ENCODE assay signal across 2 mouse cellular contexts in the genomic region with DNA sequence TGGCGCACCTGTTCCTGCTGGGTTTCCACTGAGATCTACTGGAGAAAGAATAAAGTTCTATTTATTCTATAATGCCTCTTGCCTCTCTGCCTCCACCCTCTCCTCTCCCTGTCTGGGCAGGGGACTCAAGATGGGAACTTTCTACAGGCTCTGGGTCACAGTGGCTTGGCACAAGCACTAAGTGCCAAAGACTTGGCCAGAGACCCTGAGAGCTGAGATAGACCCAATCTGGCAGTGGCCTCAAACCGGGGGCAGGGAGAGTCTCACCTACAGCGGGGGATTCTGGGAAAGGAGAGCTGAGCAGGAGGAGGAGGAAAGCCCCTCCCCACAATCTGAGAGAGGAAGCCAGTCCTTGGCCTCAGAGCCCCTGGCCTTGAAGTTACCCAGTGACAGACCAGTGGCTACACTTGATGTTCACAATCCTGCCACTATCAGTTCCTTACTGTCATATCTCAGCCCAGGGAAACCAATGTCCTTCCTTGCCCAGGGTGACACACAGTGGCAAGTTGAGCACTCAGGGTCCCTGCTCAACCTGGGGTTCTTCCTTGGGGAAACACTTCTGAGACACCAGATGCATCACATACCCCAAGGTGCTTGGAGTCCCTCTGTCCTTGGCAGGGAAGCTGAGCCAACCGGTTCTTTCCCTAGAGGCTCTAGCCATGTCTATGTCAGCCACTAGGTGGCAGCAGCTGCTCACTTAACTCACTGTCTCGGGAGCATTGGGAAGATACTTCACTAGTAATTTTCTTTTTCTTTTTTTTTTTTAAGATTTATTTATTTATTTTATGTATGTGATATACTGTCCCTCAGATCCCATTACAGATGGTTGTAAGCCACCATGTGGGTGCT.
TF ChIP-seq lines count a peak whose summit lies in the region.

No protein-coding gene starts in this region.

TF ChIP-seq in MEL, 35 proteins besides CTCF, POLR2A, EP300 and RAD21 (continued from another document):
- no peak for TF ChIP-seq RCOR1 (IDR thresholded peaks at IDR 0.05; ENCODE audit: low read depth, low read length)
- TF ChIP-seq SIN3A (IDR thresholded peaks at IDR 0.05; ENCODE audit: low read length), result peak; percentile 72; the same call in 1 of the 2 replicates
- TF ChIP-seq E2F4 (IDR thresholded peaks at IDR 0.05; ENCODE audit: borderline replicate concordance, low read depth, low read length), result no peak
- TF ChIP-seq ETS1 (IDR thresholded peaks at IDR 0.05; ENCODE audit: low read depth, low read length), result no peak
- TF ChIP-seq MYB (IDR thresholded peaks at IDR 0.05; ENCODE audit: low read depth, low read length), result no peak
- TF ChIP-seq MXI1 (IDR thresholded peaks at IDR 0.05; ENCODE audit: low read depth, low read length), result no peak
- TF ChIP-seq CHD1 (IDR thresholded peaks at IDR 0.05; ENCODE audit: low read depth, low read length), result no peak
- 0 out of 2 replicates have a peak, but pooled peaks have one; percentile 32 for TF ChIP-seq POLR2AphosphoS2 (IDR thresholded peaks at IDR 0.05; ENCODE audit: low read length)
- TF ChIP-seq MAX (IDR thresholded peaks at IDR 0.05; ENCODE audit: low read length), result 0 out of 2 replicates have a peak, but pooled peaks have one; percentile 40
- no peak for TF ChIP-seq UBTF (IDR thresholded peaks at IDR 0.05; ENCODE audit: borderline replicate concordance, insufficient read depth, low read depth, low read length)
- peak; percentile 43; the same call in 1 of the 2 replicates for TF ChIP-seq MAZ (IDR thresholded peaks at IDR 0.05; ENCODE audit: low read depth, low read length)
- TF ChIP-seq HCFC1 (IDR thresholded peaks at IDR 0.05; ENCODE audit: low read depth, low read length), result no peak
- no peak for TF ChIP-seq JUND (IDR thresholded peaks at IDR 0.05; ENCODE audit: low read depth, low read length)
- TF ChIP-seq POLR2AphosphoS5 (IDR thresholded peaks at IDR 0.05; ENCODE audit: borderline replicate concordance, low read depth, low read length), result no peak
- TF ChIP-seq MYC (IDR thresholded peaks at IDR 0.05; ENCODE audit: low read depth, low read length), result no peak
- TF ChIP-seq MAFK (IDR thresholded peaks at IDR 0.05; ENCODE audit: borderline replicate concordance, low read depth, low read length), result no peak
- peak; percentile 87 for TF ChIP-seq ZNF384 (IDR thresholded peaks at IDR 0.05; ENCODE audit: low read depth, low read length)
- TF ChIP-seq USF2 (IDR thresholded peaks at IDR 0.05; ENCODE audit: borderline replicate concordance in 1 of 2, insufficient read depth in 1 of 2, low read depth in 1 of 2, low read length in 2 of 2), result no peak
- TF ChIP-seq USF1 (IDR thresholded peaks at IDR 0.05; ENCODE audit: low read depth, low read length), result no peak
- no peak for TF ChIP-seq TAL1 (IDR thresholded peaks at IDR 0.05; ENCODE audit: low read length)
- peak; percentile 95 for TF ChIP-seq ZC3H11A (IDR thresholded peaks at IDR 0.05; ENCODE audit: low read depth, low read length)
- TF ChIP-seq BHLHE40 (IDR thresholded peaks at IDR 0.05; ENCODE audit: borderline replicate concordance, low read depth, low read length), result no peak
- TF ChIP-seq TCF12 (IDR thresholded peaks at IDR 0.05; ENCODE audit: low read depth, low read length), result 0 out of 2 replicates have a peak, but pooled peaks have one; percentile 8
- TF ChIP-seq ELF1 (IDR thresholded peaks at IDR 0.05; ENCODE audit: low read depth, low read length), result no peak
- TF ChIP-seq SMC3 (IDR thresholded peaks at IDR 0.05; ENCODE audit: low read depth, low read length), result peak; percentile 93
- TF ChIP-seq NELFE (IDR thresholded peaks at IDR 0.05; ENCODE audit: low read depth, low read length), result no peak
- TF ChIP-seq GATA1 (IDR thresholded peaks at IDR 0.05; ENCODE audit: low read depth, low read length), result no peak; the same call in 1 of the 2 replicates
- no peak for TF ChIP-seq CHD2 (IDR thresholded peaks at IDR 0.05; ENCODE audit: low read length)
- TF ChIP-seq TBP (IDR thresholded peaks at IDR 0.05; ENCODE audit: low read depth, low read length), result no peak
- no peak for TF ChIP-seq MEF2A (IDR thresholded peaks at IDR 0.05; ENCODE audit: extremely low read depth, insufficient replicate concordance, low read depth, low read length, poor library complexity, severe bottlenecking)
- no peak for TF ChIP-seq GABPA (IDR thresholded peaks at IDR 0.05; ENCODE audit: low read depth, low read length)
- TF ChIP-seq NRF1 (IDR thresholded peaks at IDR 0.05; ENCODE audit: insufficient read depth, low read depth, low read length, poor library complexity, severe bottlenecking), result no peak
- no peak for TF ChIP-seq KAT2A (conservative IDR thresholded peaks at IDR 0.05; ENCODE audit: low read depth, low read length)

TF ChIP-seq in myocyte, 11 proteins besides CTCF, POLR2A, EP300 and RAD21 (continued from another document):
- TF ChIP-seq POLR2AphosphoS2 (IDR thresholded peaks at IDR 0.05; ENCODE audit: insufficient read length, low read depth), result peak; percentile 79
- TF ChIP-seq CEBPB (IDR thresholded peaks at IDR 0.05; ENCODE audit: insufficient read depth, poor library complexity, severe bottlenecking), result no peak
- TF ChIP-seq MYOG (IDR thresholded peaks at IDR 0.05; ENCODE audit: control insufficient read depth in 1 of 3, insufficient read depth in 1 of 3, insufficient read length in 2 of 3, low read depth in 2 of 3), result no peak
- TF ChIP-seq TCF12 (IDR thresholded peaks at IDR 0.05; ENCODE audit: insufficient read depth, poor library complexity, severe bottlenecking), result no peak
- TF ChIP-seq MAX (IDR thresholded peaks at IDR 0.05; ENCODE audit: low read depth), result no peak
